Mouse (Mus musculus): Measurements from ENCODE around the gene Mycbpap.

DNA sequence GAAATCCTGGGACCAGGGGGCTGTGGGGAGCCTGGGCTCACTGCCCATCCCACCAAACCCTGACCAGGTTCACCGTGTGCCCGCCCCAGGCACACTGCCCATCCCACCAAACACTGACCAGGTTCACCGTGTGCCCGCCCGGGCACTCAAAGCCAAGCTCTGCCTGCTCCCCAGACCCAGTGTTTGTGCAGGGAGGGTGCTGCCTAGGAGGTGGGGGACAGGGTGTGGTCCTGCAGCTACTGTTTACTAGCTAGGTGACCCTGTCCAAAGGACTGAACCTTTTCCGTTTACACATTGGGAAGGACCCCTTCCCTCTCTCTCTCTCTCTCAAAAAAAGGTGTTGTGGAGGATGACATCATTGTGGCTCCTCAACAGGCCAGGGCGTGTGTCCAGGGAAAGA, 45.8 kb upstream of the Mycbpap start:
- TF ChIP-seq CEBPB (IDR thresholded peaks at IDR 0.05; ENCODE audit: insufficient read depth, poor library complexity, severe bottlenecking): no peak
- TF ChIP-seq MAX (IDR thresholded peaks at IDR 0.05; ENCODE audit: low read depth): no peak
- TF ChIP-seq POLR2AphosphoS2 (IDR thresholded peaks at IDR 0.05; ENCODE audit: insufficient read length, low read depth): no peak
- TF ChIP-seq POLR2A (IDR thresholded peaks at IDR 0.05; ENCODE audit: insufficient read length, low read depth): no peak
- TF ChIP-seq TCF12 (IDR thresholded peaks at IDR 0.05; ENCODE audit: insufficient read depth, poor library complexity, severe bottlenecking): no peak
- no peak for TF ChIP-seq E2F4 (IDR thresholded peaks at IDR 0.05; ENCODE audit: insufficient read depth)
- no peak for TF ChIP-seq MYOD1 (IDR thresholded peaks at IDR 0.05; ENCODE audit: control insufficient read depth in 1 of 3, insufficient read length in 2 of 3, low read depth in 2 of 3)
